Mouse (Mus musculus) myocyte (in vitro differentiated cells): ENCODE measurements around the gene Setd1a.

Experiments
- CEBPB ChIP-seq: IDR thresholded peaks from 2 replicates; pipeline ENCODE4 v1.6.1; 2011; ENCODE audit warnings: mild to moderate bottlenecking, moderate library complexity; ENCODE audit not compliant: poor library complexity, insufficient read depth, severe bottlenecking
- E2F4 ChIP-seq: IDR thresholded peaks from one replicate; pipeline ENCODE4 v1.6.1; 2011; ENCODE audit warnings: mild to moderate bottlenecking, control low read depth, moderate library complexity; ENCODE audit not compliant: insufficient read depth
- MAX ChIP-seq: IDR thresholded peaks from one replicate; pipeline ENCODE4 v1.6.1; 2011; ENCODE audit warnings: low read depth, mild to moderate bottlenecking, control low read depth
- MYOD1 ChIP-seq, 3 experiments: IDR thresholded peaks; one replicate each; pipeline ENCODE4 v1.6.1; 2011; ENCODE audit warnings: control low read depth in 2 of 3, low read depth in 2 of 3, mild to moderate bottlenecking in 2 of 3, moderate library complexity in 1 of 3; ENCODE audit not compliant: insufficient read length in 2 of 3, control insufficient read depth in 1 of 3
- POLR2A ChIP-seq: IDR thresholded peaks from one replicate; pipeline ENCODE4 v1.6.1; 2011; ENCODE audit warnings: low read depth, mild to moderate bottlenecking, control low read depth, moderate library complexity; ENCODE audit not compliant: insufficient read length
- POLR2AphosphoS2 ChIP-seq: IDR thresholded peaks from one replicate; pipeline ENCODE4 v1.6.1; 2011; ENCODE audit warnings: low read depth, control low read depth; ENCODE audit not compliant: insufficient read length
- REST ChIP-seq: IDR thresholded peaks from one replicate; pipeline ENCODE4 v1.6.1; 2011; ENCODE audit warnings: mild to moderate bottlenecking, control low read depth, moderate library complexity; ENCODE audit not compliant: insufficient read depth, insufficient read length
- SRF ChIP-seq: IDR thresholded peaks from one replicate; pipeline ENCODE4 v1.6.1; 2011; ENCODE audit warnings: low read depth; ENCODE audit not compliant: control insufficient read depth, insufficient read length
- TCF12 ChIP-seq: IDR thresholded peaks from one replicate; pipeline ENCODE4 v1.6.1; 2011; ENCODE audit warnings: mild to moderate bottlenecking, control low read depth; ENCODE audit not compliant: poor library complexity, insufficient read depth, severe bottlenecking
- TCF3 ChIP-seq: IDR thresholded peaks from one replicate; pipeline ENCODE4 v1.6.1; 2011; ENCODE audit warnings: low read depth, control low read depth; ENCODE audit not compliant: insufficient read length
- USF1 ChIP-seq: IDR thresholded peaks from one replicate; pipeline ENCODE4 v1.6.1; 2011; ENCODE audit warnings: low read depth, mild to moderate bottlenecking, control low read depth, moderate library complexity

DNA sequence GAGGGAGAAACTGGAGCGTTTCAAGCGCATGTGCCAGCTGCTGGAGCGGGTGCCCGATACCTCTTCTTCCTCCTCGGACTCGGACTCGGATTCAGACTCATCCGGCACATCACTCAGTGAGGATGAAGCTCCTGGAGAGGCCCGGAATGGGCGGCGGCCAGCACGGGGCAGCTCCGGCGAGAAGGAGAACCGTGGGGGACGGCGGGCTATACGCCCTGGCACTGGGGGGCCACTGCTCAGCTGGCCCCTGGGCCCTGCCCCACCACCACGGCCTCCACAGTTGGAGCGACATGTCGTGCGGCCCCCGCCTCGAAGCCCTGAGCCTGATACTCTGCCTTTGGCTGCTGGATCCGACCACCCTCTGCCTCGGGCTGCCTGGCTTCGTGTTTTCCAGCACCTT is 24.4 kb upstream of the Setd1a start:
- no peak for TF ChIP-seq MAX
- TF ChIP-seq MYOD1 (IDR thresholded peaks at IDR 0.05; ENCODE audit: control insufficient read depth in 1 of 3, insufficient read length in 2 of 3, low read depth in 2 of 3) = no peak
- TF ChIP-seq E2F4 = no peak
- no peak for TF ChIP-seq TCF12
- TF ChIP-seq POLR2A = no peak
- TF ChIP-seq SRF = no peak
- no peak for TF ChIP-seq CEBPB
- no peak for TF ChIP-seq USF1
- no peak for TF ChIP-seq TCF3
- no peak for TF ChIP-seq POLR2AphosphoS2
- TF ChIP-seq REST = no peak
